Mouse (Mus musculus) heart, adult 2 months (tissue): ENCODE measurements around the gene Slamf9.

Experiments used
- CTCF ChIP-seq: fragments of 200-600 bp; IDR thresholded peaks from 2 replicates; pipeline ENCODE4 v1.8.1; 2022; ENCODE audit warnings: antibody characterized with exemption, mild to moderate bottlenecking, moderate library complexity
- POLR2A ChIP-seq: fragments of 200-500 bp; IDR thresholded peaks from 2 replicates; pipeline ENCODE4 v1.6.1; 2011; ENCODE audit warnings: mild to moderate bottlenecking, low read depth, low read length, control low read depth; ENCODE audit not compliant: insufficient read depth

DNA sequence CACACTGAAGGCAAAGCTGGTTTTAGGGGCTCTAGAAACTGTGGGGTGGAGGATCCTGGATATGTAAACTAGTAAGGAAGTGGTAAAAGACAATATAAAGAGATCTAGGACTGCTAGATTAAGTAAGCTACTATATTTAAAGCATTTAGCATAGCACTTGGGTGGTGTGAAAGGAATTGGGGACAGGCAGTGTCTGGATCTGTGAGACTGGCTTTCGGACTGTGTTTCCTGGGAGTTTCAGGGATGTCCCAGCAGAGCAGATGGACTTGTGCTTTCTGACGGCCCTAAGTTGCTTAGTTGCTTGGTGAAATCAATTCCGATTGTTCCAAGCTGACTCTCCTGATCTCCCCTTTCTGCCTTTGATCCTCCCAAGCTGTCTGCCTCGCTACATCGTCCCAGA lies 11.5 kb downstream of the Slamf9 start:
- TF ChIP-seq POLR2A (no peak), CTCF (no peak)
